8 mouse cellular contexts compared by ENCODE assay signal in genomic region chr10:20149835-20150355, GRCm38 (mm10). TPM values are rescaled to one million over a fixed set of nuclear protein-coding genes. Genes with fewer than 3 reads are reported as not detected.
DNase-seq lines count a peak whose midpoint lies in the region; ATAC-seq and TF ChIP-seq lines count a peak whose summit lies in the region.

No protein-coding gene starts in this region.

- H3K27me3 ChIP-seq in cerebellum, adult 2 months (ENCODE audit: control insufficient read depth, insufficient read depth, low read length) = no peaks in the 10 kb centered on the region
- H3K27me3 ChIP-seq in thymus, adult 2 months (ENCODE audit: control insufficient read depth, insufficient read depth, low read length) = peaks cover 12% of the 10 kb centered on the region
- no peaks in the 10 kb centered on the region for H3K27me3 ChIP-seq in intestine, postnatal 0 days (replicated peaks; ENCODE audit: control insufficient read depth, insufficient read depth, low read length)
- H3K27me3 ChIP-seq in midbrain, postnatal 0 days (ENCODE audit: insufficient read depth, low read length) = peaks cover 12% of the 10 kb centered on the region

- no peaks in the 10 kb centered on the region for H3K9me3 ChIP-seq in intestine, postnatal 0 days (ENCODE audit: control insufficient read depth)
- H3K9me3 ChIP-seq in midbrain, postnatal 0 days (ENCODE audit: low read length) = no peaks in the 10 kb centered on the region

- under 1% methylated on average over 13 of the region's 13 CpGs for WGBS in cerebellum, adult 2 months
- 4% methylated on average over 13 of the region's 13 CpGs for WGBS in thymus, adult 2 months
- 5% methylated on average over 13 of the region's 13 CpGs for WGBS in intestine, postnatal 0 days
- WGBS in midbrain, postnatal 0 days = 3% methylated on average over 13 of the region's 13 CpGs

- peak overlapping the region; percentile 97 for H3K9ac ChIP-seq in intestine, postnatal 0 days (ENCODE audit: low read depth, low read length)
- H3K9ac ChIP-seq in midbrain, postnatal 0 days (replicated peaks; ENCODE audit: low read length, poor library complexity, severe bottlenecking) = peak overlapping the region; percentile 63

- peak overlapping the region; percentile 30; the same call in 1 of the 2 replicates for H3K27ac ChIP-seq in cerebellum, adult 2 months (ENCODE audit: insufficient read depth, low read length)
- H3K27ac ChIP-seq in thymus, adult 2 months (ENCODE audit: control insufficient read depth, insufficient read depth, low read length) = no peak overlapping the region
- peak overlapping the region; percentile 95 for H3K27ac ChIP-seq in intestine, postnatal 0 days (ENCODE audit: low read depth, low read length)
- no peak overlapping the region for H3K27ac ChIP-seq in midbrain, postnatal 0 days (ENCODE audit: low read depth, low read length)

- peak overlapping the region; percentile 82 for H3K4me2 ChIP-seq in intestine, postnatal 0 days (replicated peaks; ENCODE audit: low read depth)
- peak overlapping the region; percentile 92 for H3K4me2 ChIP-seq in midbrain, postnatal 0 days (ENCODE audit: low read depth, low read length, poor library complexity, severe bottlenecking)

- no peak for TF ChIP-seq CTCF in cerebellum, adult 2 months (IDR thresholded peaks at IDR 0.05; ENCODE audit: borderline replicate concordance, insufficient read depth, low read depth, low read length)
- no peak for TF ChIP-seq CTCF in thymus, adult 2 months (IDR thresholded peaks at IDR 0.05; ENCODE audit: borderline replicate concordance, control insufficient read depth, extremely low read depth, insufficient read depth, low read length, poor library complexity)
- TF ChIP-seq CTCF in intestine, postnatal 0 days (IDR thresholded peaks at IDR 0.05; ENCODE audit: low read depth) = no peak
- TF ChIP-seq CTCF in midbrain, postnatal 0 days (IDR thresholded peaks at IDR 0.05) = no peak

- H3K4me3 ChIP-seq in cerebellum, adult 2 months (replicated peaks; ENCODE audit: insufficient read depth, low read depth, low read length) = peak overlapping the region; percentile 96
- peak overlapping the region; percentile 55; the same call in 1 of the 2 replicates for H3K4me3 ChIP-seq in thymus, adult 2 months (ENCODE audit: control insufficient read depth, insufficient read depth, low read length)
- H3K4me3 ChIP-seq in intestine, postnatal 0 days (ENCODE audit: low read depth, low read length) = peak overlapping the region; percentile 92
- peak overlapping the region; percentile 76 for H3K4me3 ChIP-seq in midbrain, postnatal 0 days (ENCODE audit: low read depth, low read length)

- peaks cover 2% of the 10 kb centered on the region; the same call in 1 of the 2 replicates for H3K4me1 ChIP-seq in cerebellum, adult 2 months (ENCODE audit: control insufficient read depth, insufficient read depth, low read length)
- peaks cover 12% of the 10 kb centered on the region for H3K4me1 ChIP-seq in thymus, adult 2 months (replicated peaks; ENCODE audit: control insufficient read depth, insufficient read depth, low read length)
- no peaks in the 10 kb centered on the region for H3K4me1 ChIP-seq in intestine, postnatal 0 days (replicated peaks; ENCODE audit: control insufficient read depth, insufficient read depth, low read length)
- H3K4me1 ChIP-seq in midbrain, postnatal 0 days (ENCODE audit: insufficient read depth, low read length) = no peaks in the 10 kb centered on the region

- ATAC-seq in intestine, postnatal 0 days = no peak
- no peak for ATAC-seq in midbrain, postnatal 0 days (ENCODE audit: low FRiP score)

- no peak for TF ChIP-seq POLR2A in cerebellum, adult 2 months (IDR thresholded peaks at IDR 0.05; ENCODE audit: borderline replicate concordance, insufficient read depth, low read length)
- no peak for TF ChIP-seq POLR2A in thymus, adult 2 months (IDR thresholded peaks at IDR 0.05; ENCODE audit: control insufficient read depth, extremely low read depth, insufficient read depth, low read length, poor library complexity)

- H3K36me3 ChIP-seq in thymus, adult 2 months (ENCODE audit: control insufficient read depth, insufficient read depth, low read length) = no peaks in the 10 kb centered on the region
- no peaks in the 10 kb centered on the region for H3K36me3 ChIP-seq in intestine, postnatal 0 days (ENCODE audit: control insufficient read depth, insufficient read depth)
- no peaks in the 10 kb centered on the region for H3K36me3 ChIP-seq in midbrain, postnatal 0 days (ENCODE audit: insufficient read depth, low read length)

- no peak for DNase-seq in cerebellum, adult 2 months
- no peak for DNase-seq in cerebellum, adult 11 months
- DNase-seq in thymus, adult 2 months = no peak
- no peak for DNase-seq in thymus, postnatal 36 days
- no peak for DNase-seq in midbrain, postnatal 0 days (ENCODE audit: low spot score)
- no peak for DNase-seq in urinary bladder, postnatal 14 days (ENCODE audit: low spot score)
- DNase-seq in urinary bladder, postnatal 4 days (ENCODE audit: low spot score in 2 of 2) = no peak

RNA-seq across cellular contexts. Expression of gene Map7, which starts 1.6 kb away (rescaled TPM):
- 82.6 and 88.4 TPM in 2 replicates for polyA plus RNA-seq in cerebellum, adult 2 months (2012; rRNA removed)
- 6.9 and 9.8 TPM in 2 replicates for polyA plus RNA-seq in thymus, adult 2 months (2012; rRNA removed)
- 47.0 and 55.7 TPM in 2 replicates for polyA plus RNA-seq in intestine, postnatal 0 days (2015; fragmentation: Nextera tagmentation; extraction: Ambion mirVana)
- 8.3 and 13.9 TPM in 2 replicates for total RNA-seq in midbrain, postnatal 0 days (2014; rRNA removed)
- 6.6 and 8.7 TPM in 2 replicates for polyA plus RNA-seq in midbrain, postnatal 0 days (2015; fragmentation: Nextera tagmentation; extraction: Ambion mirVana)

Comparison
In these comparisons a context has a peak if more than half of its experiments do, and no peak if none do; other contexts are left out.
1. H3K27ac ChIP-seq: peak in cerebellum, adult 2 months (single experiment) and intestine, postnatal 0 days (single experiment); none in thymus, adult 2 months (single experiment) and midbrain, postnatal 0 days (single experiment).
2. Peak in every context shown above with its lines, with median percentiles within 50 percentile points of each other: H3K4me3 ChIP-seq.